Mouse (Mus musculus) kidney, adult 2 months (tissue): ENCODE data around the gene Mapk3. TPM values are rescaled to one million over a fixed set of nuclear protein-coding genes. Genes with fewer than 3 reads are reported as not detected.
A peak's percentile ranks its signal among the peaks of the same experiment; 100 is the strongest.
"Not testable (repeated sequence)": the region's sequence is repeated elsewhere in the genome, so short reads cannot be mapped to it uniquely, and the experiment has no call there.

Source experiments
- DNase-seq: peaks from one replicate; pipeline ENCODE4 v3.0.0; 2021
- H3K27ac ChIP-seq: fragments of 200-500 bp; 2 replicates; pipeline ENCODE4 v1.5.1; 2012; ENCODE audit warnings: low read depth, low read length, control low read depth, inconsistent platforms; ENCODE audit not compliant: insufficient read depth
- H3K27me3 ChIP-seq: fragments of 200-500 bp; replicated peaks from 2 replicates; pipeline ENCODE4 v1.6.1; 2012; ENCODE audit warnings: mild to moderate bottlenecking, moderate library complexity, low read length, inconsistent platforms; ENCODE audit not compliant: control insufficient read depth, insufficient read depth
- H3K36me3 ChIP-seq: fragments of 200-500 bp; 2 replicates; pipeline ENCODE4 v1.6.1; 2012; ENCODE audit warnings: mild to moderate bottlenecking, moderate library complexity, low read length, inconsistent platforms; ENCODE audit not compliant: control insufficient read depth, insufficient read depth
- H3K4me1 ChIP-seq: fragments of 200-500 bp; 2 replicates; pipeline ENCODE4 v1.6.1; 2011; ENCODE audit warnings: low read length; ENCODE audit not compliant: control insufficient read depth, insufficient read depth
- H3K4me3 ChIP-seq: fragments of 200-500 bp; 2 replicates; pipeline ENCODE4 v1.5.1; 2011; ENCODE audit warnings: mild to moderate bottlenecking, low read depth, low read length, control low read depth; ENCODE audit not compliant: insufficient read depth
- CTCF ChIP-seq: fragments of 200-500 bp; conservative IDR thresholded peaks from 2 replicates; pipeline ENCODE4 v1.5.1; 2011; ENCODE audit warnings: low read depth, mild to moderate bottlenecking, control low read depth, low read length, moderate library complexity, mixed read lengths; ENCODE audit not compliant: insufficient read depth, insufficient read length
- POLR2A ChIP-seq: fragments of 200-500 bp; IDR thresholded peaks from one replicate; pipeline ENCODE4 v1.6.1; 2011; ENCODE audit warnings: low read depth, low read length, control low read depth
- WGBS: fragments of 180-500 bp; shearing (Covaris S2); methylation state at CpG from one replicate; pipeline ENCODE4 v1.1.7; 2018; 5-methylcytosine and 5-hydroxymethylcytosine counted together
- polyA plus RNA-seq: library from polyadenylated mRNA; depleted of rRNA; stranded (reverse); fragments of >200 nt; gene quantifications from 2 replicates; pipeline ENCODE4 v1.2.3, GENCODE M21; 2012

Mapk3 gene
- polyA plus RNA-seq, 1 experiment, result 210 TPM

- H3K4me3 ChIP-seq, result peak overlapping the region; percentile 68
- peak overlapping the region; percentile 73 for H3K27ac ChIP-seq
- no peak for TF ChIP-seq POLR2A
- no peak for TF ChIP-seq CTCF
- peaks cover 22% of the 10 kb centered on the region; the same call in 1 of the 2 replicates for H3K4me1 ChIP-seq
- 16% methylated on average over 10 of the region's 10 CpGs for WGBS
- H3K27me3 ChIP-seq, result no peaks in the 10 kb centered on the region
- no peaks in the 10 kb centered on the region; the same call in 1 of the 2 replicates for H3K36me3 ChIP-seq
- peak; percentile 65 for DNase-seq
These were observed 18.1 kb downstream of the Mapk3 start for GRCm38 (mm10) chr7:126777476-126777875.

- 69% methylated on average over 3 of the region's 3 CpGs for WGBS
- Histone ChIP-seq H3K27me3 (no peaks in the 10 kb centered on the region), H3K27ac (no peak overlapping the region), H3K4me1 (peaks cover 22% of the 10 kb centered on the region; the same call in 1 of the 2 replicates), H3K36me3 (no peaks in the 10 kb centered on the region; the same call in 1 of the 2 replicates), H3K4me3 (no peak overlapping the region)
- TF ChIP-seq CTCF (no peak), POLR2A (no peak)
- DNase-seq, result no peak
These were observed 18.7 kb downstream of the Mapk3 start for GRCm38 (mm10) chr7:126778147-126778546.

GRCm38 (mm10) chr7:126779101-126779500 is 19.7 kb downstream of the Mapk3 start:
- not testable (repeated sequence) for H3K4me3 ChIP-seq
- 92% methylated on average over 7 of the region's 7 CpGs for WGBS

DNA sequence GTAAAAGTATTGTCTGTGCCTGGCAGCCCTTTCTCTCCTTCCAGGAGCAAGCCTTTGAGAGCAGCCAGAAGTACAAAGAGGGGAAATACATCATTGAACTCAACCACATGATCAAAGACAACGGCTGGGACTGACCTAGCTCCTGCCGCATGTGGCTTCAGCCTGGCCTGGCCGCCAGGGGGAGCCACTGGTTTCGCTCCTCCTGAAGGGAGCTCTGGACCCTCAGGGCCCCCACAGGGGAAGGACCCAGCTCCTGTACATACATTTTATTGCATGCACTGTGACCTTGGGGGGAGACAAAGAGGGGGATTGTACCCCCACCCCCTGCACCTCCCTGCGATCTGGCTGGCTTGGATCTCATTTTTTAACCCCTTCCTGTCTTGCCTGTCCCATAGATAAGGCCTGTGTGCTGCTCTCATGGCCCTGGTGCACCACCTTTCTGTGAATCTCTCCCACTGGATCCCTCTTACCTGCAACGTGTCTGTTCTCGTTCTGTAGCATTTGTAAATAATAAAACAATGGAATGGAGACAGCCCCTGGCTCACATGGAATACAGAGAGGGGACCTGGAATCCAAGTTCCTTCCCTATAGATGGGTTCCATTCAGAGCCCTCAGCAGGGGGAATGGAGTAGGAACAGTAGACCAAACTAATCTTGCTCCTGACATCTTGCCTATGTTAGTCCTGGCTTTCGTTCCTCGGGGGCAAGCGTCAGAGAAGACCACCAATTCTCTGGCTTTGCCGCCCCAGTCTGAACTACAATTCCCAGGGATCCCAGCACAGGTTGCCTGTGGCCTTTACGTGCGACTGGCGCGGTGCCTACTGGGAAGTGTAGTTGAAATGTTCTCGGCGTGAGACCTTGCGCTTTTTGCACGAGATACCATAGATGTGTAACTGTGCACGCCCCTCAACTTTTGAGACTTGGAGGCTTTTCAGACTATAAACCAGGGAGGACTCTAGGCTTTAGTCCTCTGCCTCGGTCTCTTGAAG is 20.9 kb downstream of the Mapk3 start:
- WGBS, result 3% methylated on average over 21 of the region's 21 CpGs
- Histone ChIP-seq H3K4me1 (peaks cover 22% of the 10 kb centered on the region; the same call in 1 of the 2 replicates), H3K27ac (peak overlapping the region; percentile 19; the same call in 1 of the 2 replicates), H3K27me3 (no peaks in the 10 kb centered on the region), H3K36me3 (no peaks in the 10 kb centered on the region; the same call in 1 of the 2 replicates), H3K4me3 (peak overlapping the region; percentile 35)
- peak; percentile 60 for TF ChIP-seq POLR2A
- TF ChIP-seq CTCF, result peak; percentile 80
- DNase-seq, result peak; percentile 90

More at GRCm38 (mm10) chr7:126779101-126779500, 19.7 kb downstream of the Mapk3 start:
- H3K27me3 ChIP-seq, H3K27ac ChIP-seq, H3K36me3 ChIP-seq, DNase-seq: not testable (repeated sequence)
- H3K4me1 ChIP-seq, result peaks cover 22% of the 10 kb centered on the region; the same call in 1 of the 2 replicates

- H3K27me3 ChIP-seq, result no peaks in the 10 kb centered on the region
- peak within 1 kb of the TSS; percentile 35 for H3K4me3 ChIP-seq
- peaks cover 15% of the 10 kb centered on the region; the same call in 1 of the 2 replicates for H3K4me1 ChIP-seq
- H3K27ac ChIP-seq, result no peak within 1 kb of the TSS
- DNase-seq, result no peak
- TF ChIP-seq CTCF (no peak), POLR2A (no peak)
- H3K36me3 ChIP-seq, result no peaks in the 10 kb centered on the region; the same call in 1 of the 2 replicates
- WGBS, result 15% methylated on average over 22 of the region's 22 CpGs
These were observed 21.7 kb downstream of the Mapk3 start, which contains the start of gene Tbx6 for GRCm38 (mm10) chr7:126780971-126781635. Gene Tbx6, plus strand, starts transcription at chr7:126781483.

GRCm38 (mm10) chr7:126781661-126782370 is 22.4 kb downstream of the Mapk3 start:
- no peak for DNase-seq

More at GRCm38 (mm10) chr7:126781661-126782370, 22.4 kb downstream of the Mapk3 start:
- peaks cover 11% of the 10 kb centered on the region; the same call in 1 of the 2 replicates for H3K4me1 ChIP-seq
- WGBS, result 47% methylated on average over 11 of the region's 11 CpGs
- no peak overlapping the region for H3K27ac ChIP-seq
- no peak overlapping the region for H3K4me3 ChIP-seq
- no peak for TF ChIP-seq POLR2A
- no peak for TF ChIP-seq CTCF
- no peaks in the 10 kb centered on the region for H3K27me3 ChIP-seq
- no peaks in the 10 kb centered on the region; the same call in 1 of the 2 replicates for H3K36me3 ChIP-seq
